Mouse (Mus musculus): ENCODE measurements around the gene Iqgap1.

DNA sequence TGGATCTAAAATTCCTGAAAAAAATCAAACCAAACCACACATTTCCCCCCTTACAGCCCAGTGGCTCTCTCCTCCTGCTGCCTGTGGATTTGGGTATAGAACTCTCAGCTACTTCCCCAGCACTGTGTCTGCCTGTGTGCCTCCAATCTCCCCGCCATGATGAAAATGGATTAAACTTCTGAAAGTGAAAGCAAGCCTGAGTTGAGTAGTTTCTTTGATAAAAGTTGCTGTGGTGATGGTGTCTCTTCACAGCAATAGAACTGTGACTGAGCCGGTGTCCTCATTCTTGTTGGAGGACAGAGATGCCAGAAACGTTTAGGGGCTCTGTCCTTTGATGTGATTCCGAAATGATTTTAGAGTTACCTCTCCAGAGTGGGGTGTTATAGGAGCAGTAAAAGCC, 4.9 kb downstream of the Iqgap1 start:
- no peak for TF ChIP-seq POLR2A (IDR thresholded peaks at IDR 0.05; ENCODE audit: borderline replicate concordance, extremely low read depth, insufficient read depth, insufficient read length, poor library complexity, severe bottlenecking)
- no peak for TF ChIP-seq CTCF (IDR thresholded peaks at IDR 0.05; ENCODE audit: borderline replicate concordance, extremely low read depth, insufficient read depth, insufficient read length)

Data from brain, embryonic 14.5 days (tissue).